Mouse (Mus musculus): ENCODE measurements at regions not wholly inside any gene's neighbourhood (a gene's known extent, or its start where the extent isn't known, plus 50 kb on each side); places are given as distances from the start of the nearest gene placed in this dataset.

DNA sequence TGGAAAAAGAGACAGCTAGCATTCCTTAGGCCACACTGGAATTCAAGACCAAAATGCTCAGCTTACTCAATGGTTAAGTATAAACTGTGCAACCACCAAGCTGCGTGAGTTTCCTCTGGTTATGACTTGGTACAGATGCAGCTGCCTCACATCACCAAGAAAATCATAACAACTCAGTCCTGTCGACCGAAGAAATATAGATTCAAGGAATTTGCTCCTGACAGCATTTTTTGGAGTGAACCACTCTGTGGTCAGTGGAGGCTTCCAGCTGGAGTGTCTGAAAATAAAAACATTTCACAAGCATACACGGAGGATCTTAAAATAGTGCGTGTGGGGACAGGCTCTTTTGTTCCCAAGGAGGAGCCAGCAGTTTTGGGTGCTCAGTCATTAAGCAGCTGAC is 253.8 kb downstream of the Bckdhb start:
- Histone ChIP-seq H3K4me1 (ENCODE audit: control insufficient read depth, insufficient read depth, low read length) (no peaks in the 10 kb centered on the region; the same call in 1 of the 2 replicates), H3K4me3 (replicated peaks; ENCODE audit: low read length) (no peak overlapping the region), H3K4me2 (ENCODE audit: low read depth, low read length) (no peak overlapping the region), H3K27ac (ENCODE audit: low read length) (peak overlapping the region; percentile 71), H3K27me3 (ENCODE audit: control insufficient read depth, insufficient read depth, low read length) (no peaks in the 10 kb centered on the region), H3K9me3 (replicated peaks; ENCODE audit: control insufficient read depth, low read length) (peaks cover 3% of the 10 kb centered on the region; the same call in 1 of the 2 replicates), H3K9ac (ENCODE audit: low read length) (no peak overlapping the region), H3K36me3 (ENCODE audit: control insufficient read depth, insufficient read depth, low read length) (no peaks in the 10 kb centered on the region)
- ATAC-seq (ENCODE audit: insufficient read depth, low FRiP score): peak; percentile 86
- WGBS: 49% methylated on average over 5 of the region's 5 CpGs

DNA sequence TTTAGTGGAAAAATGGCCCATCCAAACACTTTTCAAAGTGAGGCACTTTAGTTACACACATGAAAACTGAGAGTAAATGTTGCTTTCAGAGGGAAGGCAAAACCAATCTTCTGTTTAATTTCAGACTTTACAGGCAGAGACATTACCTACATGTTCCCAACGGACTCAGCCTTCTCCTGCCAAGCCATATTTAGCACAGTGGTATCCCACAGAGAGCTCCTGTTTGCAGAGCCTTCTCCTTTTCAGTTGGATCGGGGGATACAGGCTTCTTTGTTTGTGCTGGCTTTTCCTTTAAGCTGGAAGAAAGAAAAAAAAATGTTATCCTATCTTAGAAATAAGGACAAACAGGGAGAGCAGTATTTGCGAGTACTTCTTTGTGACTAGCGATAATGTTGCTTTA is 254.3 kb downstream of the Bckdhb start:
- no peaks in the 10 kb centered on the region; the same call in 1 of the 2 replicates for H3K4me1 ChIP-seq (ENCODE audit: control insufficient read depth, insufficient read depth, low read length)
- H3K9ac ChIP-seq (ENCODE audit: low read length): no peak overlapping the region

DNA sequence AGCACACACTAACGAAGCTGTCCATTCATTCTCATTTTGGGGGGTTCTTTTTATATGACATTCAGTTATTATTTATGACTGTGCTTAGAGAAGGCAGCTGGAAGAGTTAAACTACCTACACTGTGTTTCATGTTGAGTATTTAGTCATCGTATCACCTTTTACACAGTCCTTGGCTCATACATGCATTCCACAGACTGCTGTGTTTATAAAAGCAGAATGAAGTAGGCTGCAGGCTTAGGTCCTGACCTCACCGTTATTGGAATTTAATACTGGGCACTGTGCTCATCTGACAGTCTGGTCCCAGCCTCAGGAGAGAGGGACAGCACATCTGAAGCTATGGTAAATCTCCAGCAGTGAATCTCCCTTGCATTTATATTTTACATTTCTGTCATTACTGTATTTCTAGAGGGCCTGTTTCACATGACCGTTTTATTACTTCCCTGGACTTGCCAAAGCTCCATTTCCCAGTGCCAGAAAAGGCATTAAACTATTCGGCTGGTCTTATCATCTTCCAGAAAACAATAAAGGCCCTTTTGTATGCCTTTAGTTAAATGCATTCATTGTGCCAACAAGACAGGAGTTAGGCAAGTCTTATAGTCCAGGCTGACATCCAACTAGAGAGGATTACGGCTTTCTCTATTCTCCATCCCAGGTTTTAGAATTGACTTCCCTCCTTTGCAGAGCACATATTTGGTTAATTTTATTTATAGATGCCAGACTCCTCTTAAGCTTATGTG is 258.9 kb downstream of the Bckdhb start:
- peak overlapping the region; percentile 18; the same call in 1 of the 2 replicates for H3K27ac ChIP-seq (ENCODE audit: low read length)
- H3K4me3 ChIP-seq (replicated peaks; ENCODE audit: low read length): no peak overlapping the region
- no peaks in the 10 kb centered on the region for H3K36me3 ChIP-seq (ENCODE audit: control insufficient read depth, insufficient read depth, low read length)
- peak; percentile 55; the same call in 1 of the 2 replicates for ATAC-seq (ENCODE audit: insufficient read depth, low FRiP score)
- H3K27me3 ChIP-seq (ENCODE audit: control insufficient read depth, insufficient read depth, low read length): no peaks in the 10 kb centered on the region
- no peaks in the 10 kb centered on the region; the same call in 1 of the 2 replicates for H3K4me1 ChIP-seq (ENCODE audit: control insufficient read depth, insufficient read depth, low read length)
- H3K9me3 ChIP-seq (replicated peaks; ENCODE audit: control insufficient read depth, low read length): peaks cover 3% of the 10 kb centered on the region; the same call in 1 of the 2 replicates
- no peak overlapping the region for H3K9ac ChIP-seq (ENCODE audit: low read length)
- 41% methylated on average over 6 of the region's 6 CpGs for WGBS
- H3K4me2 ChIP-seq (ENCODE audit: low read depth, low read length): no peak overlapping the region

More for the DNA sequence above, 254.3 kb downstream of the Bckdhb start:
- WGBS: 41% methylated on average over 4 of the region's 4 CpGs
- H3K27ac ChIP-seq (ENCODE audit: low read length): peak overlapping the region; percentile 58
- no peaks in the 10 kb centered on the region for H3K27me3 ChIP-seq (ENCODE audit: control insufficient read depth, insufficient read depth, low read length)
- H3K4me2 ChIP-seq (ENCODE audit: low read depth, low read length): no peak overlapping the region
- no peak for ATAC-seq (ENCODE audit: insufficient read depth, low FRiP score)
- no peaks in the 10 kb centered on the region for H3K36me3 ChIP-seq (ENCODE audit: control insufficient read depth, insufficient read depth, low read length)
- peaks cover 3% of the 10 kb centered on the region; the same call in 1 of the 2 replicates for H3K9me3 ChIP-seq (replicated peaks; ENCODE audit: control insufficient read depth, low read length)
- H3K4me3 ChIP-seq (replicated peaks; ENCODE audit: low read length): no peak overlapping the region

DNA sequence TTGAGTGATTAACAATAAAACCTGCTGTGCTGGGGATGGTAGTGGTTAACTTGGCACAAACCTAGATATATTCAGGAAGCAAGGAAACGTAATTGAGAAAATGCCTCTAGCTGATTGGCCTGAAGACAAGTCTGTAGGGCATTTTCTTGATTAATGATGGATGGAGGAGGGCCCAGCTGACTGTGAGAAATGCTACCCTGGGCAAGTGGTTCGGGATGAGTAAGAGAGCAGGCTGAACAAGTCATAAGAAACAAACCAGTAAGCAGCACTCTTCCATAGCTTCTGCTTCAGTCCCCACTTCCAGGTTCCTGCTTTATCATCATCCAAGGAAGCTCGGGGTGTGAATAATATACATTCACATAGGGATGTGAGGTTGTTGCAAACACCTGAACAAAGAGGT is 262.6 kb downstream of the Bckdhb start:
- H3K4me3 ChIP-seq (replicated peaks; ENCODE audit: low read length): no peak overlapping the region
- no peak overlapping the region for H3K4me2 ChIP-seq (ENCODE audit: low read depth, low read length)
- no peak overlapping the region for H3K9ac ChIP-seq (ENCODE audit: low read length)
- H3K36me3 ChIP-seq (ENCODE audit: control insufficient read depth, insufficient read depth, low read length): no peaks in the 10 kb centered on the region
- H3K27me3 ChIP-seq (ENCODE audit: control insufficient read depth, insufficient read depth, low read length): no peaks in the 10 kb centered on the region
- H3K9me3 ChIP-seq (replicated peaks; ENCODE audit: control insufficient read depth, low read length): no peaks in the 10 kb centered on the region
- WGBS: 67% methylated on average over 3 of the region's 3 CpGs
- H3K27ac ChIP-seq (ENCODE audit: low read length): no peak overlapping the region
- no peak for ATAC-seq (ENCODE audit: insufficient read depth, low FRiP score)
- H3K4me1 ChIP-seq (ENCODE audit: control insufficient read depth, insufficient read depth, low read length): no peaks in the 10 kb centered on the region; the same call in 1 of the 2 replicates

DNA sequence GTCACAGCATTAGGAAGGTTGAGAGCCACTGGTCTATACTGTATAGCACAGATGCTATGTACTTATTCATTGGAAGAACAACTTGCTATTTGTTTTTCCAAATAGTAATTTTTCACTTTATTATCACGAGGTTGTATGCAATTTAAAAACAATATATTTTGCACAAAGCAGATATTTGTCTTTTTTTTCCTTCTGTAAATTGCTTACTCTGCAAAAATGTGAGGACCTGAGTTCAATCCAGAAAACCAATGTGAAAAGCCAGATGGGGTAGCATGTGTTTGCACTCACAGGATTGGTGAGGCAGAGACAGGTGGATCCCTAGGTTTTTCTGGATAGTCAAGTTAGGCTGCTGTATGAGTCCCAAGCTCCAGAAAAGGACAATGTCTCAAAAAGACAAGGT is 268.5 kb downstream of the Bckdhb start:
- WGBS: 65% methylated on average over 1 of the region's 1 CpGs
- Histone ChIP-seq H3K4me3 (replicated peaks; ENCODE audit: low read length) (no peak overlapping the region), H3K27me3 (ENCODE audit: control insufficient read depth, insufficient read depth, low read length) (no peaks in the 10 kb centered on the region), H3K36me3 (ENCODE audit: control insufficient read depth, insufficient read depth, low read length) (no peaks in the 10 kb centered on the region), H3K9me3 (replicated peaks; ENCODE audit: control insufficient read depth, low read length) (no peaks in the 10 kb centered on the region), H3K27ac (ENCODE audit: low read length) (no peak overlapping the region), H3K9ac (ENCODE audit: low read length) (no peak overlapping the region), H3K4me2 (ENCODE audit: low read depth, low read length) (no peak overlapping the region), H3K4me1 (ENCODE audit: control insufficient read depth, insufficient read depth, low read length) (no peaks in the 10 kb centered on the region)
- ATAC-seq (ENCODE audit: insufficient read depth, low FRiP score): no peak

DNA sequence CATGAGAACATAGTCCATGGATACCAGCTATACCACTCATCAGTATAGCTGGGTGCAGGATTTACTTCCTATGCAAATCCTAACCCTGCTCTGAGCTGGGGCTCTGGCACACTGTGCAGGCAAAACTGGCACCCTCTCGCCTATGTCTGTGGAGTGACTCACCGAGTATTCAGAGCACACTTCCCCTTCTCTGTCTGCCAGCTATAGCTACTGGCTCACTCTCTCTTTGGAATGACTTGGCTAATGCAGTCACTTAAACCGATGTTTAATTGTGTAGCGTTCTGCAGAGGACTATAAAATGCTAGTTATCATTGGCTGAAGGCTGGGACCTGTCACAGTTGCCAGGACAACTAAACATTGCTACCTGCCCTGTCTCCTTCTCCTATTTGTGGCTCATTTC is 269.8 kb downstream of the Bckdhb start:
- no peaks in the 10 kb centered on the region for H3K27me3 ChIP-seq (ENCODE audit: control insufficient read depth, insufficient read depth, low read length)

DNA sequence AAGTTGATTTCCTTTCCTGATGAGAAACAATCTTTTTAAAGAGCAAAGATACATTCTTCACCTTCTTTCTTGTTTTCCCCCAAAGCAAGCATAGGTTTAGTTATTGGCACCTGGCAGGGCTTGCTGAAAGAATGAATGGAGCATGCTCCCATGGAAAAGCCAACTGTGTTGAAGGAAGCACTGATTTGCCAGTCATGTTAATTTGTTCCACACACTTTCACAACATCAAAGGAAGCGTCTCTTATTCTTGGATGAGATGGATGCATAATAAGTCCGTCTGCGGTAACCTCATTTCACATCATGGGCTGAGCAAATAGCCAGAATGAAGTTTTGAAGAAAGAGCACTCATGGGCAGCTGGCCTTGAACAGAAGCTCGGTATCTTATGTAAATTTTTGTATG is 270.4 kb downstream of the Bckdhb start:
- Histone ChIP-seq H3K4me1 (ENCODE audit: control insufficient read depth, insufficient read depth, low read length) (no peaks in the 10 kb centered on the region), H3K4me2 (ENCODE audit: low read depth, low read length) (no peak overlapping the region), H3K27ac (ENCODE audit: low read length) (no peak overlapping the region), H3K36me3 (ENCODE audit: control insufficient read depth, insufficient read depth, low read length) (no peaks in the 10 kb centered on the region), H3K9ac (ENCODE audit: low read length) (no peak overlapping the region), H3K4me3 (replicated peaks; ENCODE audit: low read length) (no peak overlapping the region), H3K27me3 (ENCODE audit: control insufficient read depth, insufficient read depth, low read length) (no peaks in the 10 kb centered on the region), H3K9me3 (replicated peaks; ENCODE audit: control insufficient read depth, low read length) (no peaks in the 10 kb centered on the region)
- WGBS: 87% methylated on average over 4 of the region's 4 CpGs
- no peak for ATAC-seq (ENCODE audit: insufficient read depth, low FRiP score)

More for the DNA sequence above, 269.8 kb downstream of the Bckdhb start:
- H3K4me1 ChIP-seq (ENCODE audit: control insufficient read depth, insufficient read depth, low read length): no peaks in the 10 kb centered on the region
- ATAC-seq (ENCODE audit: insufficient read depth, low FRiP score): no peak
- WGBS: 79% methylated on average over 4 of the region's 4 CpGs
- H3K27ac ChIP-seq (ENCODE audit: low read length): no peak overlapping the region
- H3K4me2 ChIP-seq (ENCODE audit: low read depth, low read length): no peak overlapping the region
- H3K9me3 ChIP-seq (replicated peaks; ENCODE audit: control insufficient read depth, low read length): no peaks in the 10 kb centered on the region
- no peak overlapping the region for H3K9ac ChIP-seq (ENCODE audit: low read length)
- no peaks in the 10 kb centered on the region for H3K36me3 ChIP-seq (ENCODE audit: control insufficient read depth, insufficient read depth, low read length)
- no peak overlapping the region for H3K4me3 ChIP-seq (replicated peaks; ENCODE audit: low read length)

DNA sequence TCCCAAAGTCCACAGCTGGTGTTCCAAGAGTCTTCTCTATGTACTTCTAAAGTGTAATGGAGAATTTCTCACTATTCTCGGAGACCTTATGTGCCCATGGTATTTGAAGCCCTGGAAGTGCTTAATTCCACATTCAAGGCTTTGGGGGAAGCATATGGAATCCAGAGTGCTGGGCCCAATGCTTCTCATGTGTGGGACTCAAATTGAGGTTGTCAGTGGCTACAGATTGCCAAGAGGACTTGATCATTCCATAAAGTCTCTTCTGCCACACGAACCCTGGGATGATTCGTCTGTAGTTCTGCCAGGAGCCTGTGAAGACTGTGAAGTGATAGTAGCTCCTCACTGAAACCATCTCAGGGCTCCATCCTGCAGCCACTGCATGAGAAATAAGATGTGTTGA is 275.3 kb downstream of the Bckdhb start:
- H3K36me3 ChIP-seq (ENCODE audit: control insufficient read depth, insufficient read depth, low read length): no peaks in the 10 kb centered on the region
- no peak overlapping the region for H3K4me3 ChIP-seq (replicated peaks; ENCODE audit: low read length)
- H3K27me3 ChIP-seq (ENCODE audit: control insufficient read depth, insufficient read depth, low read length): no peaks in the 10 kb centered on the region
- H3K4me1 ChIP-seq (ENCODE audit: control insufficient read depth, insufficient read depth, low read length): no peaks in the 10 kb centered on the region
- WGBS: 93% methylated on average over 3 of the region's 3 CpGs
- no peak overlapping the region for H3K27ac ChIP-seq (ENCODE audit: low read length)
- no peaks in the 10 kb centered on the region for H3K9me3 ChIP-seq (replicated peaks; ENCODE audit: control insufficient read depth, low read length)
- no peak overlapping the region for H3K4me2 ChIP-seq (ENCODE audit: low read depth, low read length)
- no peak overlapping the region for H3K9ac ChIP-seq (ENCODE audit: low read length)
- ATAC-seq (ENCODE audit: insufficient read depth, low FRiP score): no peak

DNA sequence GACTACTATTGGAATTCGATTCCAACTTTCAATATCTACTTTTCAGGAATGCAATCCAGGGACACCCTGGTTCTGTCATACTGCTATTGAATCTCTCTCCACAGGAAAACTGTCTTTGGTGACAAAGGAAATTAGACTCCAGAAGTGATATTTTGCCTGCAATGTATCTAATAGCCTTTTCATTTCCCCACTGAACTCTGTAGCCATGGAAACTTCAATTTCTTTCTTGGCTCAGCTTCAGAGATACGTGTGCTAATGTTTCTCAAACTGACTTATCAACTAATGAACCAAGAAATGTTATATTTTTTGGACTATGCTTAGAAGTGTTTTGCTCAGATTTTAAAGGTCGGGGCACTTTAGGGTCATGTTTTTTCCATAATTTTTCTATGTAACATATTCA is 279.1 kb downstream of the Bckdhb start:
- WGBS: 69% methylated on average over 3 of the region's 3 CpGs
- Histone ChIP-seq H3K4me3 (replicated peaks; ENCODE audit: low read length) (no peak overlapping the region), H3K36me3 (ENCODE audit: control insufficient read depth, insufficient read depth, low read length) (no peaks in the 10 kb centered on the region), H3K4me2 (ENCODE audit: low read depth, low read length) (no peak overlapping the region), H3K27me3 (ENCODE audit: control insufficient read depth, insufficient read depth, low read length) (no peaks in the 10 kb centered on the region), H3K4me1 (ENCODE audit: control insufficient read depth, insufficient read depth, low read length) (no peaks in the 10 kb centered on the region), H3K9ac (ENCODE audit: low read length) (no peak overlapping the region), H3K27ac (ENCODE audit: low read length) (no peak overlapping the region), H3K9me3 (replicated peaks; ENCODE audit: control insufficient read depth, low read length) (no peaks in the 10 kb centered on the region)
- ATAC-seq (ENCODE audit: insufficient read depth, low FRiP score): no peak

All from stomach, embryonic 16.5 days (tissue).